Mouse (Mus musculus): Measurements from ENCODE around the gene Tex264. TPM values are rescaled to one million over a fixed set of nuclear protein-coding genes. Genes with fewer than 3 reads are reported as not detected.
A peak's percentile ranks its signal among the peaks of the same experiment; 100 is the strongest.

Gene Tex264
- 67.0 and 75.7 TPM in 2 replicates for polyA plus RNA-seq (2015; fragmentation: Nextera tagmentation; extraction: Ambion mirVana)

DNA sequence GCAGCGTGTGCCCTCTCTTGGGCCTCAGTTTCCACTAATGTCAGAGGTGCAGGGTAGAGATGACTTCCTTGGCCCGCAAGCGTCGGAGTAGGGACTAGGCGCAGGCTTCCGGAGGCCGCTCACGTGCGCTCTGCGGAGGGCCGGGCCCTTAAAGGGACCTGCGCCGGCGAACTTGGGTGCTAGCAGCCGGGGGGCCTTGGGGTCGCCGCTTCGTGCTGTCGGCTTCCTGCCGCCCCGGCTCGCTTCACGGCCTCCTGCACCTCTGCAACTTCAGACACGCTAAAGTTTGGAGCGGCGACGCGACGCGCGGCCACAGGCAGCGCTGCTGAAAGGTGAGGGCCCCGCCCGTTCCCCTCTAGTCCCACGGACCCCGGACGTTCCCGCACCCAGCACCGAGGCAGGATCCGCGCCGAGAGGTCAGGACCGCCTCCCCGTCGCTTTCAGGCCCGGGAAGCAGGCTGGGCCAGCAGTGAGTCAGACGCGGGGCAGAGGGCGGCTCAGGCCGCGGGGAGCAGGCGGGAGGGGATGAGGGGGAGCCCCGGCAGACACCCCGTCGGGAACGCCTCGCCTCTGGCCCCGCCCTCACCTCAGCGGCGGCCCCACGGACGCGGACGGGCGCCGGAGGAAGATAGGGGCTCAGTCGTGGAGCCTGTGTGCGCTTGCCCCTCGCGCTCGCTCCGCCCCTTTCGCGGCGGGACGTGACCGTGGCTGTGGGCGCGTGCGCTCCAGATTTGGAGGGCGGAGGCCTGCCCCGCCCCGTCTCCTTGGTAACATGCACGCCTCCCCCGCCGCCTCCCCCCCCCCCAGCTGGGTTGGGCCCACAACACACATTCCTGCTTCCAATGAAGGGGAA lies at the start of gene Tex264:
Gene Tex264 (minus strand): TSS at position 679 of the 853 bp plus-strand sequence.
- H3K9ac ChIP-seq (ENCODE audit: low read depth, low read length), result peak within 1 kb of the TSS; percentile 86
- peak; percentile 93 for ATAC-seq
- H3K4me3 ChIP-seq (ENCODE audit: low read depth, low read length), result peak within 1 kb of the TSS; percentile 87
- peak within 1 kb of the TSS; percentile 99 for H3K4me2 ChIP-seq (ENCODE audit: low read length)
- H3K9me3 ChIP-seq (replicated peaks; ENCODE audit: control insufficient read depth, low read length, poor library complexity, severe bottlenecking), result no peaks in the 10 kb centered on the region
- under 1% methylated on average over 76 of the region's 86 CpGs for WGBS
- peak within 1 kb of the TSS; percentile 67 for H3K27ac ChIP-seq (ENCODE audit: low read length)
- no peaks in the 10 kb centered on the region for H3K27me3 ChIP-seq (ENCODE audit: control insufficient read depth, insufficient read depth, low read depth, low read length)
- H3K36me3 ChIP-seq (ENCODE audit: control insufficient read depth, insufficient read depth, low read length), result no peaks in the 10 kb centered on the region; the same call in 1 of the 2 replicates
- peaks cover 17% of the 10 kb centered on the region for H3K4me1 ChIP-seq (ENCODE audit: control insufficient read depth, insufficient read depth, low read length)

DNA sequence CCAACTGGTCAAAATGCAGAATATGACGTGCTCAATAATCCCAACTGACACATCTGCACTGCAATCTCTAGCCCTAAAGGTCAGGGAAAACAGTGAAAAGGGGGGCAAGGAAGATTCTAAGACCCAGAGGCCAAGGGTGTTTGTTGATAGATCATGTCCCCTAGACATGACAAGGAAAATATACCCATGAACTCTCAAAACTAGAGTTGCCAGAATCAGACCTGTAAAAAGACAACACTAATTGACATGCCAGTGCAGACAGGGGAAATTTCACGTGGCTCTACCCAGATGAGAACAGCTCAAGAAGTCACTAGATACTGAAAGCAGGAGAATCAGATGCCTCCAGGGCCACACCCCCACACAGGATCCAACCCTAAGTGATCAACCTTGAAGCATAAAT lies 48.0 kb upstream of the Tex264 start:
- Histone ChIP-seq H3K9ac (ENCODE audit: low read depth, low read length) (no peak overlapping the region), H3K4me3 (ENCODE audit: low read depth, low read length) (no peak overlapping the region), H3K4me1 (ENCODE audit: control insufficient read depth, insufficient read depth, low read length) (no peaks in the 10 kb centered on the region), H3K27me3 (ENCODE audit: control insufficient read depth, insufficient read depth, low read depth, low read length) (no peaks in the 10 kb centered on the region), H3K36me3 (ENCODE audit: control insufficient read depth, insufficient read depth, low read length) (no peaks in the 10 kb centered on the region), H3K9me3 (replicated peaks; ENCODE audit: control insufficient read depth, low read length, poor library complexity, severe bottlenecking) (no peaks in the 10 kb centered on the region), H3K4me2 (ENCODE audit: low read length) (no peak overlapping the region), H3K27ac (ENCODE audit: low read length) (no peak overlapping the region)
- WGBS, result 92% methylated on average over 2 of the region's 2 CpGs
- no peak for ATAC-seq

DNA sequence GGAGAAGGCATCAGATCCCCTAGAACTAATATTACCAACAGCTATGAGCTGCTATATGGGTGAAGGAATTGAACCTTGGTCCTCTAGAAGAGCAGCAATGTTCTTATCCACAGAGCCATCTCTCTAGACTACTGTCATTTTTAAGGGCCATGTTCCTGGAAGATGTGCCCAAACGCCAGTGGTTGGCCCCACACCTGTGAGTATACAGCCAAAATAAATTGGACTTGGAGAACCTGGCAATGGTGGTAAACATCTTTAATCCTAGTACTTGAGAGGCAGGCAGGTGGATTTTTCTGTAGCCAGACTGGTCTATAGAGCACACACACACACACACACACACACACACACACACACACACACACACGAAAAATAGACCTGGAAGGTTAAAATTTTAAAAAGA lies 43.7 kb upstream of the Tex264 start:
- Histone ChIP-seq H3K4me2 (ENCODE audit: low read length) (no peak overlapping the region), H3K27me3 (ENCODE audit: control insufficient read depth, insufficient read depth, low read depth, low read length) (no peaks in the 10 kb centered on the region), H3K27ac (ENCODE audit: low read length) (no peak overlapping the region), H3K36me3 (ENCODE audit: control insufficient read depth, insufficient read depth, low read length) (no peaks in the 10 kb centered on the region), H3K4me3 (ENCODE audit: low read depth, low read length) (no peak overlapping the region), H3K9ac (ENCODE audit: low read depth, low read length) (no peak overlapping the region), H3K4me1 (ENCODE audit: control insufficient read depth, insufficient read depth, low read length) (no peaks in the 10 kb centered on the region), H3K9me3 (replicated peaks; ENCODE audit: control insufficient read depth, low read length, poor library complexity, severe bottlenecking) (no peaks in the 10 kb centered on the region)
- no peak for ATAC-seq
- 88% methylated on average over 2 of the region's 2 CpGs for WGBS

DNA sequence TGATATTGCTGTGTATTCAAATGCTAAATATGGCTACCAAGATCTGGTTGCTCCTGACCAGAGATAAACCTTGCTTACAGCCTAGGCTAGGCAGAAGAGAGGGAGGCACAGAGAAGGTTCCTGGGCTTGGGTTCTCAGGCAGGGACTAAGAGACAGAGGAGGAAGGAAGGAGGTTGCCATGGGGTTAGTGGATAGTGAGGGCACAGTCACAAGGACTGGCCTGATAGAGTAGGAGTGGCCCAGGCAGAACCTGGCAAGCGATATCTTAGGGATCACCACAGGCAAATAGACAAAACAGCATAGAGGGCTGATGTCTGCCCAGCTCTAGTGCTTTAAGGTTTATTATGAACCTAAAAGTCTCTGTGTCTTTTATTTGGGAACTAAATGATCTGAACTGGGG lies 41.2 kb upstream of the Tex264 start:
- no peak for ATAC-seq
- Histone ChIP-seq H3K36me3 (ENCODE audit: control insufficient read depth, insufficient read depth, low read length) (no peaks in the 10 kb centered on the region), H3K4me2 (ENCODE audit: low read length) (no peak overlapping the region), H3K27ac (ENCODE audit: low read length) (no peak overlapping the region), H3K27me3 (ENCODE audit: control insufficient read depth, insufficient read depth, low read depth, low read length) (no peaks in the 10 kb centered on the region), H3K9me3 (replicated peaks; ENCODE audit: control insufficient read depth, low read length, poor library complexity, severe bottlenecking) (no peaks in the 10 kb centered on the region), H3K9ac (ENCODE audit: low read depth, low read length) (no peak overlapping the region), H3K4me1 (ENCODE audit: control insufficient read depth, insufficient read depth, low read length) (no peaks in the 10 kb centered on the region), H3K4me3 (ENCODE audit: low read depth, low read length) (no peak overlapping the region)
- 88% methylated on average over 1 of the region's 1 CpGs for WGBS

DNA sequence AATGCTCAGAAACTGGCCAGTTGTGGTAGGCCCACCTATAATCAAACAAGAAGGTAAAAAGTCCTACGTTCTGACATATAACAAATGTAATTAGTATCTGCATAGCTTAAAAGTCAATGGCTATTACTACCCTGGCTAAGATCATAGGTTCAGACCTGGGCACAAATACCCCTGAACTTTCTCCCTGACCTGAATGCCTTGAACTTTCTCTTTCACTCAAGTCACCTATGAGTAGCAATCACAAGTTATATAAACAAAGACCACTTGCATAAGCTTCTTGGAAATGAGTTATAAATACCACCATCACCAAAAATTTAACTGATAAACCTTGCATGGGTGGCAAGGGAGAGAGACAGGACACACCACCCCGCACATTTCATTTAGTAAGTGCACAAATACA lies 39.7 kb upstream of the Tex264 start:
- WGBS, result 100% methylated on average over 2 of the region's 2 CpGs
- H3K27ac ChIP-seq (ENCODE audit: low read length), result no peak overlapping the region
- no peaks in the 10 kb centered on the region for H3K4me1 ChIP-seq (ENCODE audit: control insufficient read depth, insufficient read depth, low read length)
- no peak overlapping the region for H3K4me2 ChIP-seq (ENCODE audit: low read length)
- 0 out of 2 replicates have a peak, but pooled peaks cover under 1% of the 10 kb centered on the region for H3K36me3 ChIP-seq (ENCODE audit: control insufficient read depth, insufficient read depth, low read length)
- no peak for ATAC-seq
- H3K27me3 ChIP-seq (ENCODE audit: control insufficient read depth, insufficient read depth, low read depth, low read length), result no peaks in the 10 kb centered on the region
- H3K9ac ChIP-seq (ENCODE audit: low read depth, low read length), result no peak overlapping the region
- H3K4me3 ChIP-seq (ENCODE audit: low read depth, low read length), result no peak overlapping the region
- H3K9me3 ChIP-seq (replicated peaks; ENCODE audit: control insufficient read depth, low read length, poor library complexity, severe bottlenecking), result no peaks in the 10 kb centered on the region

DNA sequence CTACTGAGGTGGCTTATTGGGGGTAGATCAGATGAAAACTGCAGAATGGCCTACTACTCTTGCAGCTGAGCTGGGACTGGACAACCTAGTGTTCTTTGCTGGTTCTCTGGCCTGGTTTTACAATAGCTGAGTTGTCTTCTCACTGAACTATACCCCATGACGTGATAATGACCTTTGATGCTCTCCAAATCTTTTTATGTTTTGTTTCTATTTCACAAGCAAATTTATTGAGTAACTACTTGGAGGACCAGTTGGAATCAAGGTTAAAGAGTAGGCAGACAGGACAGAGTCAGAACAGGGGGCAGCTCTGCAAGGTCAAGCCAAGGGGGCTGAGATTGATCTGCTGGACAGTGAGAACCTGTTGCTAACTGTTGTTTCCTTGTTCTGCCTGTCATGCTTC lies 39.1 kb upstream of the Tex264 start:
- H3K36me3 ChIP-seq (ENCODE audit: control insufficient read depth, insufficient read depth, low read length), result peaks cover 6% of the 10 kb centered on the region; the same call in 1 of the 2 replicates
- no peaks in the 10 kb centered on the region for H3K4me1 ChIP-seq (ENCODE audit: control insufficient read depth, insufficient read depth, low read length)
- WGBS, result 89% methylated on average over 1 of the region's 1 CpGs
- H3K4me2 ChIP-seq (ENCODE audit: low read length), result no peak overlapping the region
- H3K9me3 ChIP-seq (replicated peaks; ENCODE audit: control insufficient read depth, low read length, poor library complexity, severe bottlenecking), result no peaks in the 10 kb centered on the region
- H3K9ac ChIP-seq (ENCODE audit: low read depth, low read length), result no peak overlapping the region
- no peak for ATAC-seq
- H3K4me3 ChIP-seq (ENCODE audit: low read depth, low read length), result no peak overlapping the region
- no peak overlapping the region for H3K27ac ChIP-seq (ENCODE audit: low read length)
- no peaks in the 10 kb centered on the region for H3K27me3 ChIP-seq (ENCODE audit: control insufficient read depth, insufficient read depth, low read depth, low read length)

DNA sequence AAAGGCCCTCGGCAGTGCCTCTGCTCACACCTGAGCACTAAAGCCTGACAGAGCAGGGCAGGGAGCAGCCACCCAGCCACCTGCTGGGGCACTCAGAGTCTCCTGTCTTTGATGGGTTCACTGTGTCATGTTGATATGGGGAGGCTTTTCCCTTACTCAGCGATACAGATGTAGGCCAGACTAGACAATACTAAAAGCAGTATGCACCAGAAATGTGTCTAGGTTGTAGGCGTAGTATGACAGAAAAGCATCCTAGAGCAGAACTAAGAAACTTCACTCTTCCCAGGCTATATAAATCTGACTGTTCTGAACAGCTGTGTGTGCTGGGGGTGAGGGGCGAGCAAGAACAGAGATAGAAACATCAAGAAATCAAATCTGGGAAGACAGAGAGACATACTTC lies 31.0 kb upstream of the Tex264 start:
- no peak overlapping the region for H3K9ac ChIP-seq (ENCODE audit: low read depth, low read length)
- H3K27me3 ChIP-seq (ENCODE audit: control insufficient read depth, insufficient read depth, low read depth, low read length), result no peaks in the 10 kb centered on the region
- no peaks in the 10 kb centered on the region for H3K9me3 ChIP-seq (replicated peaks; ENCODE audit: control insufficient read depth, low read length, poor library complexity, severe bottlenecking)
- no peak overlapping the region for H3K27ac ChIP-seq (ENCODE audit: low read length)
- peaks cover 42% of the 10 kb centered on the region for H3K36me3 ChIP-seq (ENCODE audit: control insufficient read depth, insufficient read depth, low read length)
- no peaks in the 10 kb centered on the region for H3K4me1 ChIP-seq (ENCODE audit: control insufficient read depth, insufficient read depth, low read length)
- H3K4me3 ChIP-seq (ENCODE audit: low read depth, low read length), result no peak overlapping the region
- no peak for ATAC-seq
- 95% methylated on average over 4 of the region's 4 CpGs for WGBS
- H3K4me2 ChIP-seq (ENCODE audit: low read length), result no peak overlapping the region

DNA sequence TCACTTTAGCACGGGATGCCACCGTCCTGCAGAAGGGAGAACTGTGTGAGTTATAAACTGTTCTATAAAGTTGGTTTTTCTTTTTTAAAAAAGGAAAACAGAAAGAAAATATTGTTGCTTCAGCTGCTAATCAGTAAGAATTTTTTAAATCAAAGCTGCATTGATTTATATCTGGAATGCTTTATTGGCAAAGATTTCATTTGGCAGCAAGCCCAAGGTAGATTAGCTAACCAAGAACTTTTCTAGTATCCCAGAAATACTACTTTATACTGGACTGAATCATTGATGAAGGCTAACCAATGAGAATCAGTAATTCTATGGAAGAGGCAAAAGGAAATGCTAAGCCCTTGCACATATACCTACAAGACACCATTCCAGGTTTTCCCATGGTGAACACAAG lies 30.5 kb upstream of the Tex264 start:
- H3K9me3 ChIP-seq (replicated peaks; ENCODE audit: control insufficient read depth, low read length, poor library complexity, severe bottlenecking), result no peaks in the 10 kb centered on the region
- WGBS, result 96% methylated on average over 2 of the region's 2 CpGs
- no peak overlapping the region for H3K4me2 ChIP-seq (ENCODE audit: low read length)
- H3K27ac ChIP-seq (ENCODE audit: low read length), result no peak overlapping the region
- ATAC-seq, result no peak
- H3K36me3 ChIP-seq (ENCODE audit: control insufficient read depth, insufficient read depth, low read length), result peaks cover 44% of the 10 kb centered on the region
- no peaks in the 10 kb centered on the region for H3K4me1 ChIP-seq (ENCODE audit: control insufficient read depth, insufficient read depth, low read length)
- no peaks in the 10 kb centered on the region for H3K27me3 ChIP-seq (ENCODE audit: control insufficient read depth, insufficient read depth, low read depth, low read length)
- no peak overlapping the region for H3K4me3 ChIP-seq (ENCODE audit: low read depth, low read length)
- H3K9ac ChIP-seq (ENCODE audit: low read depth, low read length), result no peak overlapping the region

DNA sequence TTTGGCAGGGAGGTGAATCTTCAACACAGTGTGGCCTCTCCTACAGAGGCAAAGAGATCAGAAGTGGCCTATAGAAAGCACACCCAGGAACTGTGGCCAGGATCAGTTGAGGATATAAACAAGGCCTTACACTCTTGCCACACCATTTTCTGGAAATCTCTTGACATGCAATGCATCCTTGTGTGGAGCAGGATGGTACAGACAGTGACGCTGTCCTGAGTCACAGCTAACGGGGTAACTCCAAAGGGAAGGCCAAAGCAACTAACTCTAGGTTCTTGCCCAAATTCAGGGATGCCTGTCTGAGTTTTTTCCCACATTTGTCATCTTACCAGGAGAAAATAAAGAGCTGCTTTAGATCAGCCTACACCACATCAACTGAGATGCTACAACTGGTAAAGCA lies 26.7 kb upstream of the Tex264 start:
- 96% methylated on average over 2 of the region's 2 CpGs for WGBS
- Histone ChIP-seq H3K4me2 (ENCODE audit: low read length) (no peak overlapping the region), H3K27ac (ENCODE audit: low read length) (no peak overlapping the region), H3K9ac (ENCODE audit: low read depth, low read length) (no peak overlapping the region), H3K9me3 (replicated peaks; ENCODE audit: control insufficient read depth, low read length, poor library complexity, severe bottlenecking) (no peaks in the 10 kb centered on the region), H3K27me3 (ENCODE audit: control insufficient read depth, insufficient read depth, low read depth, low read length) (no peaks in the 10 kb centered on the region), H3K4me1 (ENCODE audit: control insufficient read depth, insufficient read depth, low read length) (no peaks in the 10 kb centered on the region), H3K4me3 (ENCODE audit: low read depth, low read length) (no peak overlapping the region), H3K36me3 (ENCODE audit: control insufficient read depth, insufficient read depth, low read length) (peaks cover 36% of the 10 kb centered on the region)
- ATAC-seq, result no peak
